Mouse (Mus musculus): ENCODE data around the gene Gm49345. TPM values are rescaled to one million over a fixed set of nuclear protein-coding genes. Genes with fewer than 3 reads are reported as not detected.
"Not testable (repeated sequence)": the region's sequence is repeated elsewhere in the genome, so short reads cannot be mapped to it uniquely, and the experiment has no call there.

Gene Gm49345
- total RNA-seq (2022): 1 to 10 TPM in 1 of 4 experiments, under 1 TPM in 3; 0.44 to 2.4 (median 0.78) TPM

DNA sequence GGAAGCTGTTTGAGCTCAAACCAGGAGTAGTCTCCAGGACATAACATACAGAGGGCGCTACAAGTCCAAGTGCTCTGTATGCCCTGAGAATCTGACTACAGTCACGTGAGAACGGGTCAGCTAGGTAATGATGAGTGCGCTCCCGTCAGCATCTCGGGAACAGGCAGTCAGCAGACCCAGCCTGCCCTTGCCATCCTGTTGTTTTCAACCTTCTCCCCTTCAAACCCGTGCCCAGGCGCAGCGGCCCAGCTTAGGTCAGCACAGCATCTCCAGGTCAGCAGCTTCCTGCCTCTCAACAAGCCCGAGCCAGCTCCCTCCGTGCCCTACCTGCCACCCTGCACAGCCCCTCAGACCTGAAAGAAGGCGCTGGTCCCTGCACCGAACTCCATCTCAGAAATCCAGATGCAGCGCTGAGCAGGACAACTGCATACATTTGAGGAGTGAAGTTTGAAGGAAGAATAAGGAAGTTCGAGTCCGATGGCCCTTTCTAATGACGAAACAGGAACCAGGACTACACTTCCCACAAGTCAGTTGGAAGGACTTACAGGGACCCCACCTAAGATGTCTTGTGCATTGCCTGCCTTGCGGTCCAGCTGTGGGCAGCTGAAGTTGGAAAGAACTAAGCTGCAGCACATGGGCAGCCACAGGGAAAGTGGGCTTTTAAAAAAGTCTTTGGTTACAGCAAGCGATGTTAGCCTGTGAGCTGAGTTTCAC, at the start of gene Gm49345, which contains the start of gene Zfp729a:
Gm49345 (minus strand) TSS at position 476 of the 714 bp plus-strand sequence.
Zfp729a (minus strand) TSS at position 498 of the 714 bp plus-strand sequence.
- peak; percentile 83 for DNase-seq

DNA sequence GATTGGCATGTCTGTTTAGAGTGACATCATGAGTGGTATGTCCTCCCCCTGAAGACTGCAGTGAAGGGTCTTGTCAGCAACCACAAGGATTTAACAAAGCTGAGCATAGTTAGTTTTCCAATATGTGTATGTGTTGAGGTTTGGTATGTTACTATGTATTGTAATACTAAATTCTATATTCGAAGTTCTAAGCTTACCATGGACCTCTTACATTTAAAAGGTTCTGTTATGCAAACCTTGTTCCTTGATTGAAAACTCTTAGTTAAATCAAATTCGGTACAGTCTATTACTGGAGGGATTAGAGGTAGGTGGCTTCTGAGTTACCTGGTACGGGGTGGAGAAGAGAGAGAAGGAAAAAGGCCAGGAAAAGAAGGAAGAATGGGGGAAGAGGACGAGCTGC, 49.4 kb upstream of the Gm49345 start, which contains the start of gene Zfp738:
Zfp738 (minus strand) TSS at position 101 of the 400 bp plus-strand sequence.
- DNase-seq: no peak

DNA sequence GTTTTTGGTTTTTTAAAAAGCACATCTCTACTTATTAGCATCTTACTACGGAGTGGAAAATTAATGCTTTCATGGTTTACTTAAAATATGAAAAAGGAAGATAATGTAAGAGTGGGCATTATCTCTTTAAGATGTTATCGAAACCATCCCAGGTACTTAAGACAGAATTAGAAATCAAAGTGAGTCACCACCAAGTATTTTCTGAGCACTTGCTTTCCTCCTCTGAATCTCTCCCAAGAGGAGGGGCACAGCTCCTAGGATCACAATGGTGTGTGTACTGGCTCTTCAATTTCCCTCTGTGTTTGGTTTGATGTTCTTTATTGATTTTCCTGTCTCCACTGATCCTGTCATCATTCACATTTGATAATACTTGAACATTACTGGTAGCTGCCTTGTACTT, 46.3 kb upstream of the Gm49345 start:
- DNase-seq: not testable (repeated sequence)

DNA sequence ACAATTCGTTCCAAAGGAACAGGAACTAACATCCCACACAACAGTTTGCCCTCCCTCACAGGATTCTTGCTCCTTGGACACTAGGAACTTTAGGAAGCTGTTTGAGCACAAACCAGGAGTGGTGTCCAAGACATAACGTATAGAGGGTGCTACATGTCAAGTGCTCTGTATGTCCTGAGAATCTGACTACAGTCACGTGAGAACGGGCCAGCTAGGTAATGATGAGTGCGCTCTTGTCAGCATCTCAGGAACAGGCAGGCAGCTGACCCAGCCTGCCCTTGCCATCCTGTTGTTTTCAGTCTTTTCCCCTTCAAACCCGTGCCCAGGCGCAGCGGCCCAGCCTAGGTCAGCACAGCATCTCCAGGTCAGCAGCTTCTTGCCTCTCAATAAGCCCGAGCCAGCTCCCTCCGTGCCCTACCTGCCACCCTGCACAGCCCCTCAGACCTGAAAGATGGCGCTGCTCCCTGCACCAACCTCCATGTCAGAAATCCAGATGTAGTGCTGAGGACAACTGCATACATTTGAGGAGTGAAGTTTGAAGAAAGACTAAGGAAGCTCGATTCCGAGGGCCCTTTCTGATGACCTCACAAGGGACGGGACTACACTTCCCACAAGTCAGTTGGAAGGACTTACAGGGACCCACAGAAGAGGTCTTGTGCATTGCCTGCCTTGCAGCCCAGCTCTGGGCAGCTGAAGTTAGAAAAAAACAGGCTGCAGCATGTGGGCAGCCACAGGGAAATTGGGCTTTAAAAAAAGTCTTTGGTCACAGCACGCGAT, 45.6 kb upstream of the Gm49345 start:
- peak; percentile 86 for DNase-seq

DNA sequence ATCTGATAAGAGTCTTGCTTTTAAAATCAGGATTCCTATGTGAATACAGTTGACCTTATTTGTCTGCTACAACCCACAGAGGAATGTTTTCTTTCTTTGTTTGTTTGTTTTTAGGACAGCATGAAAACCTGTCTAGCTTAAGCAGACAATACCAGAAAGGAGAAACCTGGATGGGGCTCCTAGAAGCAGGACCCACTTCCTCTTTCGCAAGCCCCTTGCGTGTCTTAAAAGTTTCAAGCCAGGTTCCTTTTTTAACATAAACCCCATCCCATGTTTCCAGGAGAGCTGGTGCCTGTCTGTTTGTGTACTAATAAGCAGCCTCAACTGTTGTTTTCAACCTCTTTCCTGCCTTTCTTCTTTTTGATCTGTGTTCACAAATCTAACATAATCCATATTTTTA, 37.3 kb upstream of the Gm49345 start:
- no peak for DNase-seq

DNA sequence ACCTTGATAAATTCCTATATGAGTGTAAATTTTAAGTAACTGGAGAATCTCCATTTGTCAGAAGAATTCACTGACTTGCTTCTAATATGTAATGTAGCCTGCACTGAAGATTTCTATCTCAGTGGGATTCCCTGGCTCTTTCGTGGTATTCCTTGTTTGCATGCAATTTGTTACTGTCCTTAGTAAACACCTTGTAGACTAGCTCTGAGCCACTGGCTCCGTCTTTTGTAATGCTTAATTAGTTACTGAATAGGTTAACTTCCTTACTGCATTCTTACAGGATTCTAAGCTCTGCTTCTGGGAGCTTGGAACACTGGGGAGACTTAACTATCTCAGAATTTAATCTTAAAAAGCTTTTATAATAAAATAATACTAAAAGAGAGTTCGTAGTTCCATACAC, 14.9 kb upstream of the Gm49345 start:
- DNase-seq: no peak

DNA sequence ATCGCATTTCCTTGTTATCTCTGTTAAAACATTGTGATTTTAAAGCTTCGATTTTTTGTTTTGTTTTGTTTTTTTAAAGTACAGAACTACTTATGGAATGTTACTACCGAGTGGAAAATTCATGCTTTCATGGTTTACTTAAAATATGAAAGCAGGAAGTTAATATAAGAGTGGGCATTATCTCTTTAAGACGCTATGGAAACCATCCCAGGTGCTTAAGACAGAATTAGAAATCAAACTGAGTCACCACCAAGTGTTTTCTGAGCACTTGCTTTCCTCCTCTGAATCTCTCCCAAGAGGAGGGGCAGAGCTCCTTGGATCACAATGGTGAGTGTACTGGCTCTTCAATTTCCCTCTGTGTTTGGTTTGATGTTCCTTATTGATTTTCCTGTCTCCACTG, 27.5 kb downstream of the Gm49345 start:
- DNase-seq: no peak

DNA sequence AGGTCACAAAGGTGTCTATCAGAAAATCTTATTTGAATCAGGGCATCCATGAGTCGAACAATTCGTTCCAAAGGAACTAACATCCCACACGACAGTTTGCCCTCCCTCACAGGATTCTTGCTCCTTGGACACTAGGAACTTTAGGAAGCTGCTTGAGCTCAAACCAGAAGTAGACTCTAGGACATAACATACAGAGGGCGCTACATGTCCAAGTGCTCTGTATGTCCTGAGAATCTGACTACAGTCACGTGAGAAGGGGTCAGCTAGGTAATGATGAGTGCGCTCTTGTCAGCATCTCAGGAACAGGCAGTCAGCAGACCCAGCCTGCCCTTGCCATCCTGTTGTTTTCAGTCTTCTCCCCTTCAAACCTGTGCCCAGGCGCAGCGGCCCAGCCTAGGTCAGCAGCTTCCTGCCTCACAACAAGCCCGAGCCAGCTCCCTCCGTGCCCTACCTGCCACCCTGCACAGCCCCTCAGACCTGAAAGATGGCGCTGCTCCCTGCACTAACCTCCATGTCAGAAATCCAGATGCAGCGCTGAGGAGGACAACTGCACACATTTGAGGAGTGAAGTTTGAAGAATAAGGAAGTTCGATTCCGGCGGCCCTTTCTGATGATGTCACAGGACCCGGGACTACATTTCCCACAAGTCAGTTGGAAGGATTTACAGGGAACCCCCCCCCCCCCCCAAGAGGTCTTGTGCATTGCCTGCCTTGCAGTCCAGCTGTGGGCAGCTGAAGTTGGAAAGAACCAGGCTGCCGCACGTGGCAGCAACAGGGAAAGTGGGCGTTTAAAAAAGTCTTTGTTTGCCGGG, 28.3 kb downstream of the Gm49345 start, which contains the start of gene Zfp729b:
Zfp729b (minus strand) TSS at position 642 of the 811 bp plus-strand sequence.
- peak; percentile 87 for DNase-seq

DNA sequence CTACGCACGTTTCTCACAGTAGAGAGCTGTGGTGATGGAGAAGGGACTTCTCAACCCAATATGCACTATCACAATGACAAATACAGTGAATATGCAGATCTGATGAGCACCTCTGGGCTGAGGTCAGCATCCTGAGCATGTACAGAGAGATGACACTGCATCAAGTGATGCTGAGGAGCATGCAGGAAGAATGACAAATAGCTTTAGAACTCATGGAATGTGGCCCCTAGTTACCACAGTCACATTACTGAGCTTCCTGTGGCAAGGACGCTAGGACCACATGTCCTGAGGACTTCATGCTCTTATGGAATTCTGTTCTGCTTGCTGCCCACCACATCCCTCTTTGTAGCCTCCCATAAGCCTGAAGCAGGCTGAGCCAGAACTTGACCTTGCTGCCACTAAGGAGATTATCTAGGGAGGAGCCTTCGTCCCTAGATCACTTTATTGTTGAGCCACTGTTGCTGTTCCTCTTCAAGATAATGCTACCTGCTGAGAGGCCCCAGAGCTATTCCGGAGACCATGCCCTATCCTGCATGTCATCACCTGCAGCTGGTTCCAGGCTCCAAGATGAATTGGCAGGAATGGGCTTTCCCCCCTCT, 64.9 kb downstream of the Gm49345 start:
- no peak for DNase-seq

DNA sequence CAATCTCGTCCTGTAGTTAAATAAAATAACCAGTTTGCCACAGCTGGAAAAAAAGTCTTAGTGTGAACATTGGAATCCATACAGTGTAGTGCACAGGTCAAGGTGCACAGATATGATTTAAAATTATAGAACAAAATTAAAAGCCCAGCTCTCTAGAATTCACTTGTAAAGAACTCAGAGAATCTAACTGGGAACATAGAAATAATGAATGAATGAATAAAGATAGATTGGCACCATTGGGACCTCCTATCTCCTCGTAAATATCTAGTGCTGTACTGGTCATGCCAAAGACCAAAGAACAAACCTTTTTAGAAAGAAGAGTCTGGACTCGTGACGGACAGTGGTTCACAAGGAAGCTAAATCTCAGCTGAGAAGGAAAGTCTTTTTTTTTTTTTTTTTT, 83.8 kb downstream of the Gm49345 start, which contains the start of gene Zfp748:
Zfp748 (minus strand) TSS at position 101 of the 400 bp plus-strand sequence.
- DNase-seq: no peak

DNA sequence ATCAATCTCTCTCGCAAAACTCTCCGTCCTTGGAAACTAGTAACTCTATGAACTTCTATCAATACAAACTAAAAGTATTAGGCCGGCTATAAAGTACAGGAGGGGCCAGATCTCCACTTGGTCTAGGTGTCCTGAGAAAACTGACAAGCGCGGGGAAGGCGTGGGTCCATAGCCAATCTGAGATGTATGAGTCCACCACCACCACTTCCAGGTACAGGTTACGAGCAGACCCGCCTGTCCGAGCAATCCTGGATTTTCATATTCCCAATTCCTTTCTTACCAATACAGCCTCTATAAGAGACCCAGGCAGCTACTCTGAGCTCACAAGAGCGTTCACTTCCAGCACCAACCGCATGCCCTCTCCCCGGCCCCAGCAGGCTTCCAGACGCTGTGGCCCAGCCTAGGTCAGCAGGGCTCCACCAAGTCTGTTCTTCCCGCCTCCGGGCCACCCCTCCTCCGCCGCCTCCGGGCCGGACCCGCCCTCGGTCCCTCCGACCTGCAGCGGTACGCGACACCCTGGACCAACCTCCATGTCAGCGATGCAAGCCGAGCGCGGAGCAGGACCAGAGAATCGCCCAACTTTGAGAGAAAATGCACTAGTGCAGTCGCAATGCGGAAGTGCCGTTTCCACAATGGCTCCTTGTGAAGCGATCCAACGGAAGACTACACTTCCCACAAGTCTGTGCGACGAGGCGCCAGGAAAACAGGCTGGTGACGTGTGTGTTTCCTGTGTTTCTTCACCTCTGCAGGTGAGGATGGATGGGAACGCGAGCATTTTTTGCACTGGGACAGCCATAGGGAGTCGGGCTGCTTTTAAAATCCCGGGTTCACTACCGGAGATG, 84.8 kb downstream of the Gm49345 start:
- DNase-seq: peak; percentile 82

DNA sequence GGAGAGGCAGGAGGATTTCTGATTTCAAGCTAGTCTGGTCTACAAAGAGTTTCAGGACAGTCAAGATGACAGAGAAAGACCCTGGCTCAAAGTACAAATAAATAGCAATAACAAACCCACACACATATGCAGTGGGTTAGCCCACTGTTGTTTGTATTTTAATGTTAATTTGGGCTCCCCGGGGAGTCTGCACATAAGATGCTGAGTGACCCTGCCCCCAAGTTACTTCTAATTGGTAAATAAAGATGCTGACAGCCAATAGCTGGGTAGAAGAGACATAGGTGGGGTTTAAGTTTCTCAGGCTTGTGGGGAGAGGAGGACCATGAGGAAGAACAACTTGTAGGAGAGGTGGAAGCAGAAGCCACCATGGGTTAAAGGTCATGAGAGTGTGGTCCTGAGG, 91.6 kb downstream of the Gm49345 start:
- DNase-seq: no peak

Other genes starting within 250 kb of the Gm49345 start
- 1 to 10 TPM; 3.5 to 7.4 (median 5.4) TPM for gene Zfp429, start 237.9 kb downstream of the Gm49345 start, total RNA-seq (2022)
- gene Zfp459, start 216.4 kb downstream of the Gm49345 start, total RNA-seq (2022): 1 to 10 TPM in 3 of 4 experiments, under 1 TPM in 1; 0.99 to 5.2 (median 2.8) TPM
- 10 to 100 TPM; 17.9 to 28.8 (median 23.0) TPM for gene Zfp874a, start 186.1 kb downstream of the Gm49345 start, total RNA-seq (2022)
- 10 to 100 TPM; 17.7 to 23.8 (median 18.7) TPM for gene Zfp874b, start 153.5 kb downstream of the Gm49345 start, total RNA-seq (2022)
- 10 to 100 TPM in 2 of 4 experiments, 1 to 10 TPM in 2; 7.4 to 10.7 (median 9.5) TPM for gene Zfp58, start 137.2 kb downstream of the Gm49345 start, total RNA-seq (2022)
- gene Gm26965, start 111.6 kb downstream of the Gm49345 start, total RNA-seq (2022): 1 to 10 TPM in 1 of 4 experiments, not detected in 3; 1.0 TPM
- gene Zfp87, start 111.6 kb downstream of the Gm49345 start, total RNA-seq (2022): 10 to 100 TPM; 16.7 to 22.7 (median 19.6) TPM
- gene Zfp748, start 83.9 kb downstream of the Gm49345 start, total RNA-seq (2022): 10 to 100 TPM in 3 of 4 experiments, 1 to 10 TPM in 1; 9.8 to 11.0 (median 10.4) TPM
- 10 to 100 TPM in 1 of 4 experiments, 1 to 10 TPM in 3; 6.7 to 11.0 (median 9.3) TPM for gene Zfp729b, start 28.1 kb downstream of the Gm49345 start, total RNA-seq (2022)
- 10 to 100 TPM in 2 of 4 experiments, 1 to 10 TPM in 2; 7.3 to 10.5 (median 9.2) TPM for gene Zfp729a, start within 50 bp of the Gm49345 start, total RNA-seq (2022)
- gene Zfp738, start 49.3 kb upstream of the Gm49345 start, total RNA-seq (2022): 10 to 100 TPM; 12.6 to 19.6 (median 16.1) TPM
- 10 to 100 TPM; 12.1 to 14.5 (median 12.7) TPM for gene Zfp65, start 91.4 kb upstream of the Gm49345 start, total RNA-seq (2022)
- 1 to 10 TPM; 3.8 to 7.0 (median 6.4) TPM for gene Zfp85, start 117.5 kb upstream of the Gm49345 start, total RNA-seq (2022)
- gene Zfp493, start 141.9 kb upstream of the Gm49345 start, total RNA-seq (2022): 1 to 10 TPM; 2.3 to 4.2 (median 2.6) TPM
- gene Zfp273, start 176.0 kb upstream of the Gm49345 start, total RNA-seq (2022): 1 to 10 TPM; 4.5 to 8.0 (median 7.4) TPM
- 1 to 10 TPM; 2.8 to 4.4 (median 3.1) TPM for gene Gm10037, start 193.3 kb upstream of the Gm49345 start, total RNA-seq (2022)
- gene BC048507, start 225.6 kb upstream of the Gm49345 start, total RNA-seq (2022): not detected